Mouse (Mus musculus) MEL (cell line): ENCODE results near the gene Gm1043. TPM values are rescaled to one million over a fixed set of nuclear protein-coding genes. Genes with fewer than 3 reads are reported as not detected.

Experiments
- DNase-seq: peaks from one replicate; pipeline ENCODE4 v3.0.0; 2011; ENCODE audit warnings: low read depth, low spot score
- H3K27ac ChIP-seq: 2 replicates; pipeline ENCODE4 v1.5.1; 2012; ENCODE audit warnings: low read depth, mild to moderate bottlenecking, control low read depth, low read length, moderate library complexity; ENCODE audit not compliant: control insufficient read depth
- H3K27me3 ChIP-seq, 2 experiments: fragments of 150-350 bp in 1 of 2; sonication (generic) in 1 of 2; 2 replicates each; pipeline ENCODE4 v1.6.1; 2012; ENCODE audit warnings: low read length in 2 of 2, mild to moderate bottlenecking in 2 of 2, improper control_type of control experiment in 1 of 2, moderate library complexity in 1 of 2; ENCODE audit not compliant: insufficient read depth in 2 of 2, control insufficient read depth in 1 of 2
- H3K36me3 ChIP-seq, 2 experiments: 2 replicates each; pipeline ENCODE4 v1.6.1; 2012 to 2014; ENCODE audit warnings: low read length in 2 of 2, improper control_type of control experiment in 1 of 2, inconsistent platforms in 1 of 2, mild to moderate bottlenecking in 1 of 2; ENCODE audit not compliant: insufficient read depth in 2 of 2, control insufficient read depth in 1 of 2
- H3K4me1 ChIP-seq, 2 experiments: fragments of 150-350 bp in 1 of 2; sonication (generic) in 1 of 2; 2 replicates each; pipeline ENCODE4 v1.6.1; 2012; ENCODE audit warnings: low read length in 2 of 2, improper control_type of control experiment in 1 of 2, mild to moderate bottlenecking in 1 of 2; ENCODE audit not compliant: insufficient read depth in 2 of 2, control insufficient read depth in 1 of 2
- H3K4me3 ChIP-seq, 2 experiments: fragments of 150-350 bp in 1 of 2; sonication (generic) in 1 of 2; 2 replicates each; pipeline ENCODE4 v1.5.1; 2012; ENCODE audit warnings: low read depth in 2 of 2, low read length in 2 of 2, mild to moderate bottlenecking in 2 of 2, moderate library complexity in 2 of 2, control low read depth in 1 of 2, improper control_type of control experiment in 1 of 2; ENCODE audit not compliant: control insufficient read depth in 1 of 2, insufficient read depth in 1 of 2
- H3K79me2 ChIP-seq: 2 replicates; pipeline ENCODE4 v1.6.1; 2012; ENCODE audit warnings: mild to moderate bottlenecking, low read length, moderate library complexity; ENCODE audit not compliant: control insufficient read depth, poor library complexity, insufficient read depth
- H3K9ac ChIP-seq: 2 replicates; pipeline ENCODE4 v1.6.1; 2012; ENCODE audit warnings: low read depth, mild to moderate bottlenecking, control low read depth, low read length, moderate library complexity; ENCODE audit not compliant: control insufficient read depth, poor library complexity, severe bottlenecking
- H3K9me3 ChIP-seq: fragments of 150-350 bp; sonication (generic); replicated peaks from 2 replicates; pipeline ENCODE4 v1.6.1; 2012; ENCODE audit warnings: mild to moderate bottlenecking, low read length, improper control_type of control experiment, moderate library complexity; ENCODE audit not compliant: insufficient read depth
- CHD2 ChIP-seq: IDR thresholded peaks from 2 replicates; pipeline ENCODE4 v1.6.1; 2011; ENCODE audit warnings: low read length, improper control_type of control experiment
- ELF1 ChIP-seq: IDR thresholded peaks from 2 replicates; pipeline ENCODE4 v1.6.1; 2014; ENCODE audit warnings: low read depth, mild to moderate bottlenecking, inconsistent platforms, low read length, improper control_type of control experiment, moderate library complexity
- EP300 ChIP-seq, 2 experiments: IDR thresholded peaks; 2 replicates each; pipeline ENCODE4 v1.6.1; 2011; ENCODE audit warnings: improper control_type of control experiment in 2 of 2, low read length in 2 of 2, low read depth in 1 of 2, mild to moderate bottlenecking in 1 of 2
- ETS1 ChIP-seq: IDR thresholded peaks from 2 replicates; pipeline ENCODE4 v1.6.1; 2012; ENCODE audit warnings: low read depth, mild to moderate bottlenecking, inconsistent platforms, low read length, improper control_type of control experiment, moderate library complexity
- HCFC1 ChIP-seq: IDR thresholded peaks from 2 replicates; pipeline ENCODE4 v1.6.1; 2012; ENCODE audit warnings: low read depth, mild to moderate bottlenecking, inconsistent platforms, low read length, improper control_type of control experiment, moderate library complexity
- KAT2A ChIP-seq: conservative IDR thresholded peaks from 2 replicates; pipeline ENCODE4 v1.6.1; 2012; ENCODE audit warnings: low read depth, low read length, improper control_type of control experiment, inconsistent platforms
- MAFK ChIP-seq: IDR thresholded peaks from 2 replicates; pipeline ENCODE4 v1.6.1; 2011; ENCODE audit warnings: low read depth, mild to moderate bottlenecking, low read length, improper control_type of control experiment, borderline replicate concordance
- MAZ ChIP-seq: IDR thresholded peaks from 2 replicates; pipeline ENCODE4 v1.6.1; 2012; ENCODE audit warnings: low read depth, mild to moderate bottlenecking, inconsistent platforms, low read length, improper control_type of control experiment
- MEF2A ChIP-seq: IDR thresholded peaks from 2 replicates; pipeline ENCODE4 v1.6.1; 2014; ENCODE audit warnings: low read depth, mild to moderate bottlenecking, inconsistent platforms, low read length, improper control_type of control experiment; ENCODE audit not compliant: poor library complexity, insufficient replicate concordance, severe bottlenecking; ENCODE audit errors: extremely low read depth
- MXI1 ChIP-seq: IDR thresholded peaks from 2 replicates; pipeline ENCODE4 v1.6.1; 2011; ENCODE audit warnings: mild to moderate bottlenecking, low read depth, low read length, improper control_type of control experiment
- MYB ChIP-seq: IDR thresholded peaks from 2 replicates; pipeline ENCODE4 v1.6.1; 2011; ENCODE audit warnings: mild to moderate bottlenecking, low read depth, low read length, improper control_type of control experiment
- MYC ChIP-seq: IDR thresholded peaks from 2 replicates; pipeline ENCODE4 v1.6.1; 2011; ENCODE audit warnings: low read depth, mild to moderate bottlenecking, low read length, improper control_type of control experiment, moderate library complexity
- NELFE ChIP-seq: IDR thresholded peaks from 2 replicates; pipeline ENCODE4 v1.6.1; 2011; ENCODE audit warnings: low read depth, low read length, improper control_type of control experiment
- NRF1 ChIP-seq: IDR thresholded peaks from 2 replicates; pipeline ENCODE4 v1.6.1; 2014; ENCODE audit warnings: low read depth, mild to moderate bottlenecking, inconsistent platforms, low read length, improper control_type of control experiment, moderate library complexity; ENCODE audit not compliant: poor library complexity, insufficient read depth, severe bottlenecking
- POLR2AphosphoS2 ChIP-seq: IDR thresholded peaks from 2 replicates; pipeline ENCODE4 v1.6.1; 2011; ENCODE audit warnings: low read length, improper control_type of control experiment
- RCOR1 ChIP-seq: IDR thresholded peaks from 2 replicates; pipeline ENCODE4 v1.6.1; 2012; ENCODE audit warnings: low read depth, mild to moderate bottlenecking, inconsistent platforms, low read length, improper control_type of control experiment
- TAL1 ChIP-seq: IDR thresholded peaks from 2 replicates; pipeline ENCODE4 v1.6.1; 2012; ENCODE audit warnings: mild to moderate bottlenecking, inconsistent platforms, low read length, moderate library complexity, mixed read lengths
- TBP ChIP-seq: IDR thresholded peaks from 2 replicates; pipeline ENCODE4 v1.8.0; 2011; ENCODE audit warnings: low read depth, low read length, improper control_type of control experiment
- TCF12 ChIP-seq: IDR thresholded peaks from 2 replicates; pipeline ENCODE4 v1.6.1; 2014; ENCODE audit warnings: low read depth, mild to moderate bottlenecking, inconsistent platforms, low read length, improper control_type of control experiment, moderate library complexity
- USF1 ChIP-seq: IDR thresholded peaks from 2 replicates; pipeline ENCODE4 v1.6.1; 2014; ENCODE audit warnings: low read depth, mild to moderate bottlenecking, inconsistent platforms, low read length, improper control_type of control experiment, moderate library complexity
- USF2 ChIP-seq, 2 experiments: IDR thresholded peaks; 2 replicates each; pipeline ENCODE4 v1.6.1; 2011 to 2012; ENCODE audit warnings: improper control_type of control experiment in 2 of 2, low read length in 2 of 2, borderline replicate concordance in 1 of 2, inconsistent platforms in 1 of 2, low read depth in 1 of 2, mild to moderate bottlenecking in 1 of 2; ENCODE audit not compliant: insufficient read depth in 1 of 2
- ZKSCAN1 ChIP-seq: IDR thresholded peaks from 2 replicates; pipeline ENCODE4 v1.6.1; 2012; ENCODE audit warnings: low read depth, mild to moderate bottlenecking, inconsistent platforms, low read length, improper control_type of control experiment, moderate library complexity
- ZNF384 ChIP-seq: IDR thresholded peaks from 2 replicates; pipeline ENCODE4 v1.6.1; 2012; ENCODE audit warnings: low read depth, mild to moderate bottlenecking, inconsistent platforms, low read length, improper control_type of control experiment
- polyA plus RNA-seq, 2 experiments: library from polyadenylated mRNA; stranded (reverse) in 1 of 2; unstranded in 1 of 2; fragments of >175 nt in 1 of 2; fragments of >200 nt in 1 of 2; gene quantifications; 2 replicates each; pipeline versions ENCODE4 v1.2.1 to v1.2.4; 2012; ENCODE audit warnings: low replicate concordance in 2 of 2, low read depth in 1 of 2; ENCODE audit not compliant: insufficient read length in 2 of 2, insufficient read depth in 1 of 2, missing spikeins in 1 of 2
- total RNA-seq: library from RNA; depleted of rRNA; stranded (reverse); fragments of 300-350 nt; gene quantifications from 2 replicates; pipeline ENCODE4 v1.2.3, GENCODE M21; 2012

Gene Gm1043
- total and polyA plus RNA-seq, 3 experiments: not detected

DNA sequence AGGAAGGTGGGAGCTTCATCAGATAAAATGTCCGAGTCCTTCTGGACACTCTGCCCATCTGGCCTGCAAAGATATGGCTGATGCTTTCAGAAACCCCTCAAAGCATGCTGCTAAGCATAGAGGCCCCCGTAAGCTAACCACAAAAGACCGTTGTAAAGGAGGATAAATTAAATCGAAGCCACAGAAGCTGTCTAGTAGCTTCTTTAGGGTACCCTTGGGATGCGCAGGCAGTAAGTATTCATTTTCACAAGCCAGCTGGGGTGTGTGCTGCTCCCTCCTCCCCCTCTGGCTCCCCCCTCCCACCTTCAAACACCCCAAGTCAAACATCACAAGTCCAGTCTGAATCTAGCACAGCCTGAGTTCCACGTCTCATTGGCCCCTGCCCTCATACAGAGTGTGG lies 129.4 kb downstream of the Gm1043 start:
- no peak for TF ChIP-seq ZKSCAN1
- no peak for TF ChIP-seq TBP
- TF ChIP-seq MYB: no peak
- no peak for TF ChIP-seq KAT2A
- no peak for TF ChIP-seq POLR2AphosphoS2
- TF ChIP-seq ZNF384: no peak
- H3K79me2 ChIP-seq: no peaks in the 10 kb centered on the region
- H3K4me3 ChIP-seq: no peak overlapping the region
- DNase-seq: no peak
- no peaks in the 10 kb centered on the region for H3K4me1 ChIP-seq
- H3K27ac ChIP-seq: no peak overlapping the region
- H3K36me3 ChIP-seq: no peaks in the 10 kb centered on the region
- H3K27me3 ChIP-seq: no peaks in the 10 kb centered on the region
- H3K9me3 ChIP-seq: no peaks in the 10 kb centered on the region
- H3K9ac ChIP-seq: no peak overlapping the region

GRCm38 (mm10) chr5:37215276-37215675 lies 130.1 kb downstream of the Gm1043 start:
- H3K79me2 ChIP-seq: no peaks in the 10 kb centered on the region
- H3K36me3 ChIP-seq: no peaks in the 10 kb centered on the region
- no peak for DNase-seq
- H3K9me3 ChIP-seq: no peaks in the 10 kb centered on the region
- H3K4me3 ChIP-seq: no peak overlapping the region
- H3K27ac ChIP-seq: no peak overlapping the region
- no peaks in the 10 kb centered on the region for H3K27me3 ChIP-seq
- no peak overlapping the region for H3K9ac ChIP-seq
- no peaks in the 10 kb centered on the region for H3K4me1 ChIP-seq
- TF ChIP-seq MXI1: no peak
- no peak for TF ChIP-seq TAL1
- no peak for TF ChIP-seq ETS1
- no peak for TF ChIP-seq MEF2A
- TF ChIP-seq MYC: no peak
- no peak for TF ChIP-seq TCF12
- TF ChIP-seq NRF1: no peak
- TF ChIP-seq EP300 (IDR thresholded peaks at IDR 0.05; ENCODE audit: low read depth in 1 of 2, low read length in 2 of 2): no peak
- no peak for TF ChIP-seq POLR2AphosphoS2
- TF ChIP-seq HCFC1: no peak
- no peak for TF ChIP-seq CHD2
- no peak for TF ChIP-seq MAZ
- no peak for TF ChIP-seq TBP
- TF ChIP-seq ELF1: no peak
- TF ChIP-seq USF1: no peak
- TF ChIP-seq USF2 (IDR thresholded peaks at IDR 0.05; ENCODE audit: borderline replicate concordance in 1 of 2, insufficient read depth in 1 of 2, low read depth in 1 of 2, low read length in 2 of 2): no peak
- no peak for TF ChIP-seq RCOR1
- no peak for TF ChIP-seq NELFE
- no peak for TF ChIP-seq MYB
- no peak for TF ChIP-seq MAFK
- TF ChIP-seq, all 39 proteins: peak for 0
